Mouse (Mus musculus): ENCODE measurements around the gene Dock8.
"Not testable (repeated sequence)": the region's sequence is repeated elsewhere in the genome, so short reads cannot be mapped to it uniquely, and the experiment has no call there.

Dock8 gene

GRCm38 (mm10) chr19:25000153-25000552 lies 819 bp downstream of the Dock8 start:
- no peak for DNase-seq

- no peak for DNase-seq
Observed at GRCm38 (mm10) chr19:25002032-25002431, 2.7 kb downstream of the Dock8 start.

- no peak for DNase-seq
Observed at GRCm38 (mm10) chr19:25002828-25003227, 3.5 kb downstream of the Dock8 start.

GRCm38 (mm10) chr19:25003810-25004209 lies 4.5 kb downstream of the Dock8 start:
- no peak for DNase-seq

GRCm38 (mm10) chr19:25006686-25007085 lies 7.4 kb downstream of the Dock8 start:
- no peak for DNase-seq

- DNase-seq = no peak
Observed at GRCm38 (mm10) chr19:25008509-25008908, 9.2 kb downstream of the Dock8 start.

- no peak for DNase-seq
Observed at GRCm38 (mm10) chr19:25022766-25023165, 23.4 kb downstream of the Dock8 start.

- DNase-seq = no peak
Observed at GRCm38 (mm10) chr19:25031765-25032164, 32.4 kb downstream of the Dock8 start.

GRCm38 (mm10) chr19:25033008-25033407 lies 33.7 kb downstream of the Dock8 start:
- not testable (repeated sequence) for DNase-seq

- DNase-seq = peak; percentile 27 to 61
Observed at GRCm38 (mm10) chr19:25035825-25036224, 36.5 kb downstream of the Dock8 start.

- DNase-seq = peak in 1 of 2 experiments; percentile 14
Observed at GRCm38 (mm10) chr19:25036784-25037183, 37.5 kb downstream of the Dock8 start.

- peak in 1 of 2 experiments; percentile 30 for DNase-seq
Observed at GRCm38 (mm10) chr19:25037249-25037648, 37.9 kb downstream of the Dock8 start.

GRCm38 (mm10) chr19:25038293-25038692 lies 39.0 kb downstream of the Dock8 start:
- DNase-seq = no peak

- DNase-seq = no peak
Observed at GRCm38 (mm10) chr19:25041209-25041608, 41.9 kb downstream of the Dock8 start.

GRCm38 (mm10) chr19:25042973-25043372 lies 43.6 kb downstream of the Dock8 start:
- DNase-seq = no peak

- DNase-seq = no peak
Observed at GRCm38 (mm10) chr19:25044057-25044456, 44.7 kb downstream of the Dock8 start.

- DNase-seq = no peak
Observed at GRCm38 (mm10) chr19:25052355-25052754, 53.0 kb downstream of the Dock8 start.

GRCm38 (mm10) chr19:25053152-25053551 lies 53.8 kb downstream of the Dock8 start:
- no peak for DNase-seq

GRCm38 (mm10) chr19:25055025-25055424 lies 55.7 kb downstream of the Dock8 start:
- DNase-seq = no peak

- DNase-seq = no peak
Observed at GRCm38 (mm10) chr19:25055559-25055958, 56.2 kb downstream of the Dock8 start.

- no peak for DNase-seq
Observed at GRCm38 (mm10) chr19:25056224-25056623, 56.9 kb downstream of the Dock8 start.

- DNase-seq = no peak
Observed at GRCm38 (mm10) chr19:25057826-25058225, 58.5 kb downstream of the Dock8 start.

- DNase-seq = peak in 1 of 2 experiments; percentile 8
Observed at GRCm38 (mm10) chr19:25059847-25060364, 60.6 kb downstream of the Dock8 start.

- DNase-seq = peak; percentile 59 to 68
Observed at GRCm38 (mm10) chr19:25060375-25060774, 61.0 kb downstream of the Dock8 start.

- DNase-seq = no peak
Observed at GRCm38 (mm10) chr19:25062188-25062856, 63.0 kb downstream of the Dock8 start.
